Comparison of ENCODE assay signal across 7 mouse cellular contexts in genomic region chr10:5449944-5450343, GRCm38 (mm10).
"Had no signal": no experiment of that assay in that cellular context is flagged by ENCODE, and none has a peak within 500 bp of the region (broad histone marks: within the 10 kb centered on the region; RNA-seq: fewer than 3 reads in every experiment).

No protein-coding gene starts in this region.

- DNase-seq: kidney, adult 2 months; kidney, postnatal 4 days; liver; liver, embryonic 13.5 days; liver, postnatal 0 days; spleen, adult 18-20 months; thymus, postnatal 4 days had no signal
